Mouse (Mus musculus) olfactory bulb, adult 2 months (tissue): ENCODE measurements around the gene Pde2a. TPM values are rescaled to one million over a fixed set of nuclear protein-coding genes. Genes with fewer than 3 reads are reported as not detected.

ENCODE experiments used
- H3K27ac ChIP-seq: fragments of 200-500 bp; 2 replicates; pipeline ENCODE4 v1.5.1; 2012; ENCODE audit warnings: low read depth, low read length; ENCODE audit not compliant: insufficient read depth
- H3K4me1 ChIP-seq: fragments of 200-500 bp; 2 replicates; pipeline ENCODE4 v1.6.1; 2012; ENCODE audit warnings: low read length; ENCODE audit not compliant: control insufficient read depth, insufficient read depth
- H3K4me3 ChIP-seq: fragments of 200-500 bp; 2 replicates; pipeline ENCODE4 v1.5.1; 2012; ENCODE audit warnings: mild to moderate bottlenecking, low read depth, low read length, moderate library complexity; ENCODE audit not compliant: insufficient read depth
- CTCF ChIP-seq: fragments of 200-500 bp; IDR thresholded peaks from 2 replicates; pipeline ENCODE4 v1.5.1; 2012; ENCODE audit warnings: low read depth, mild to moderate bottlenecking, low read length, moderate library complexity; ENCODE audit not compliant: insufficient read depth
- POLR2A ChIP-seq: fragments of 200-500 bp; IDR thresholded peaks from 2 replicates; pipeline ENCODE4 v1.6.1; 2012; ENCODE audit warnings: mild to moderate bottlenecking, low read depth, low read length, moderate library complexity; ENCODE audit not compliant: insufficient read depth
- WGBS: fragments of 180-500 bp; shearing (Covaris S2); methylation state at CpG from one replicate; pipeline ENCODE4 v1.1.7; 2018; 5-methylcytosine and 5-hydroxymethylcytosine counted together
- polyA plus RNA-seq: library from polyadenylated mRNA; stranded (reverse); fragments of >200 nt; gene quantifications from 2 replicates; pipeline ENCODE4 v1.2.4, GENCODE M21; 2012; ENCODE audit warnings: low replicate concordance; ENCODE audit not compliant: missing spikeins, insufficient read depth, insufficient read length

Gene Pde2a
- polyA plus RNA-seq, 1 experiment: not detected

- H3K4me1 ChIP-seq: peaks cover 59% of the 10 kb centered on the region
- TF ChIP-seq POLR2A (no peak), CTCF (no peak)
- WGBS: 40% methylated on average over 10 of the region's 10 CpGs
- no peak overlapping the region for H3K4me3 ChIP-seq
- H3K27ac ChIP-seq: peak overlapping the region; percentile 75
Measured at GRCm38 (mm10) chr7:101472598-101473558, 51.4 kb downstream of the Pde2a start.

DNA sequence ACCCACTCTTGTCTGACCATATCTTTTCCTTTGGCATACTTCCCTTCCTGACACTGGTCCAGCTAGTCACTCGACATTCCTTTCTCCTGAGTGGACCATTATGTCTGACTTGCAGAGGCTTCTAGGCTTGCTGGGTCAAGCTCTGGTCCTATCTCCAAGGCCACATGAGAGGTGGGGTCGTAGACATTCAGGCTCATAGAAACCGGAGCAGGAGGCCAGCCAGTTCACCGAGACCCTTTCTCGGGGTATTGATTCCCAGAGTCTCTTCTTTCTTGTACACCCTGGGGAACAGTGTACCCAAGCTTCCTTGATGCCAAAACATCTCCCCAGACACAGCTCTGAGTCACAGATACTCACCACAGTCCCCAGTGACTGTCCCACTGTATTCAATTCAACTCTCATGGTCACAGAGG is 52.9 kb downstream of the Pde2a start:
- H3K4me3 ChIP-seq: no peak overlapping the region
- no peak overlapping the region for H3K27ac ChIP-seq
- H3K4me1 ChIP-seq: peaks cover 69% of the 10 kb centered on the region
- TF ChIP-seq POLR2A: no peak
- no peak for TF ChIP-seq CTCF
- WGBS: 83% methylated on average over 5 of the region's 5 CpGs

- TF ChIP-seq POLR2A (no peak), CTCF (no peak)
- 69% methylated on average over 3 of the region's 3 CpGs for WGBS
- peaks cover 70% of the 10 kb centered on the region for H3K4me1 ChIP-seq
- no peak overlapping the region for H3K27ac ChIP-seq
- no peak overlapping the region for H3K4me3 ChIP-seq
Measured at GRCm38 (mm10) chr7:101476028-101476427, 54.5 kb downstream of the Pde2a start.

GRCm38 (mm10) chr7:101476493-101476892 is 55.0 kb downstream of the Pde2a start:
- H3K27ac ChIP-seq: no peak overlapping the region; the same call in 1 of the 2 replicates
- WGBS: 67% methylated on average over 4 of the region's 4 CpGs
- TF ChIP-seq CTCF: no peak
- TF ChIP-seq POLR2A: no peak
- H3K4me3 ChIP-seq: no peak overlapping the region
- H3K4me1 ChIP-seq: peaks cover 72% of the 10 kb centered on the region

DNA sequence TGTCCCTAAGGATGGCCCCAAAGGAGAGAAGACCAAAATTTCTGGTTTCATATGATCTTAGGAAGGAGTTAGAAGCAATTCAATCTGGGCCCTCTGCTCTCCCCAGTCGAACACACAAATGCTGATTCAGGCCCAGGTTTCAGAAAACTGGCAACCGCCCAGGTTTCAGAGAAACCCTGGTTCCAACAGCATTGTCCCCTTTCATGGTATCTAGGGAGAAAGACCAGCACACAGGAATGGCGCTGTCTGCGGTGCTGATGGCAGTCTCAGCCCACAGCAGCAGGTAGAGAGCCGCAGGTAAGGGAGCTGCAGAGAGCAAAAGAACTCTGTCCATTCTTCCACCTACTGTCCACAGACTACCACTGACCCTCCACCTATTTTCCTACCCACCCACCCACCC is 55.7 kb downstream of the Pde2a start:
- Histone ChIP-seq H3K4me1 (peaks cover 71% of the 10 kb centered on the region), H3K4me3 (no peak overlapping the region), H3K27ac (no peak overlapping the region)
- WGBS: 66% methylated on average over 5 of the region's 5 CpGs
- TF ChIP-seq CTCF (no peak), POLR2A (no peak)

DNA sequence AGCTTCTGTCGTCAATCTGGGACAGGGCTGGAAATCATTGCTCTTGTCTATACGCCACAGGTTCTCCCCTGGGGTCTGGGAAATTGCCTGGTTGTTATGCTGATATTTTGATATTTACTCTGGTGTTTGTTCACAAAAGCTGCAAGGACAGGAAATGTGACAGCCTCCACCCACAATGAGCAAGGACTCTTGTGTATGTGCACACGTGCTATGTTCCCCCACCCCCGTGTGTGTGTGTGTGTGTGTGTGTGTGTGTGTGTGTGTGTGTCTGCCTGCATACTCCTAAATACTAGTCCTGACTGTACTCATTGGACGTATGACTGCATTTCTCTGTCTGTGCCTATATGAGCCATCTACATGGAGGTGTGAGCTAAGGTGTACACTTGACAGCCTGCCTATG is 56.6 kb downstream of the Pde2a start:
- 42% methylated on average over 5 of the region's 5 CpGs for WGBS
- Histone ChIP-seq H3K4me3 (no peak overlapping the region), H3K27ac (0 out of 2 replicates have a peak overlapping the region, but pooled peaks have one; percentile 5), H3K4me1 (peaks cover 71% of the 10 kb centered on the region)
- TF ChIP-seq POLR2A (no peak), CTCF (no peak)

GRCm38 (mm10) chr7:101479841-101480240 is 58.4 kb downstream of the Pde2a start:
- H3K4me3 ChIP-seq: no peak overlapping the region
- TF ChIP-seq POLR2A (no peak), CTCF (no peak)
- H3K4me1 ChIP-seq: peaks cover 75% of the 10 kb centered on the region
- WGBS: 50% methylated on average over 4 of the region's 4 CpGs
- peak overlapping the region; percentile 34 for H3K27ac ChIP-seq

- Histone ChIP-seq H3K4me3 (no peak overlapping the region), H3K4me1 (peaks cover 67% of the 10 kb centered on the region), H3K27ac (peak overlapping the region; percentile 96; the same call in 1 of the 2 replicates)
- WGBS: 55% methylated on average over 6 of the region's 6 CpGs
- TF ChIP-seq POLR2A (no peak), CTCF (no peak)
Measured at GRCm38 (mm10) chr7:101480671-101481070, 59.2 kb downstream of the Pde2a start.

- WGBS: 28% methylated on average over 8 of the region's 8 CpGs
- TF ChIP-seq POLR2A (no peak), CTCF (no peak)
- Histone ChIP-seq H3K4me1 (peaks cover 61% of the 10 kb centered on the region), H3K27ac (peak overlapping the region; percentile 96), H3K4me3 (no peak overlapping the region)
Measured at GRCm38 (mm10) chr7:101481872-101482498, 60.5 kb downstream of the Pde2a start.
